Mouse (Mus musculus) hindbrain, embryonic 14.5 days (tissue): Measurements from ENCODE around the gene Gal3st2. TPM values are rescaled to one million over a fixed set of nuclear protein-coding genes. Genes with fewer than 3 reads are reported as not detected.

Source experiments
- polyA plus RNA-seq: library from polyadenylated mRNA; unstranded; fragments of >200 nt; fragmentation: Nextera tagmentation; extraction: Ambion mirVana; gene quantifications from 2 replicates; pipeline ENCODE4 v1.2.1, GENCODE M21; 2014

Gal3st2 gene
- polyA plus RNA-seq, 1 experiment from 2014 or later = not detected

Other genes starting within 250 kb of the Gal3st2 start
- gene Stk25, start 202.6 kb upstream of the Gal3st2 start, polyA plus RNA-seq = 354 and 373 TPM in 2 replicates
- gene Bok, start 175.6 kb upstream of the Gal3st2 start, polyA plus RNA-seq = 79.8 and 82.4 TPM in 2 replicates
- gene Atg4b, start 109.8 kb upstream of the Gal3st2 start, polyA plus RNA-seq = 89.3 and 91.7 TPM in 2 replicates
- 40.6 and 42.8 TPM in 2 replicates for gene Thap4, start 106.4 kb upstream of the Gal3st2 start, polyA plus RNA-seq
- 143 and 148 TPM in 2 replicates for gene Dtymk, start 59.4 kb upstream of the Gal3st2 start, polyA plus RNA-seq
- gene Ing5, start 57.3 kb upstream of the Gal3st2 start, polyA plus RNA-seq = 8.4 and 9.3 TPM in 2 replicates
- gene D2hgdh, start 36.4 kb upstream of the Gal3st2 start, polyA plus RNA-seq = 11.3 and 12.5 TPM in 2 replicates
- gene Gal3st2b, start 57.0 kb downstream of the Gal3st2 start, polyA plus RNA-seq = 0.07 TPM in 1 of 2 replicates, not detected in the other
- gene Gal3st2c, start 129.2 kb downstream of the Gal3st2 start, polyA plus RNA-seq = not detected in 2 replicates
- gene Neu4, start 159.1 kb downstream of the Gal3st2 start, polyA plus RNA-seq = 0.04 and 0.16 TPM in 2 replicates
- not detected in 2 replicates for gene Pdcd1, start 191.2 kb downstream of the Gal3st2 start, polyA plus RNA-seq